Mouse (Mus musculus) ES-E14 (cell line): ENCODE data around the gene Ttc3.

ENCODE experiments used
- CHD2 ChIP-seq: IDR thresholded peaks from 2 replicates; pipeline ENCODE4 v1.6.1; 2014; ENCODE audit warnings: mild to moderate bottlenecking, low read depth, low read length, inconsistent platforms
- HCFC1 ChIP-seq: IDR thresholded peaks from 2 replicates; pipeline ENCODE4 v1.6.1; 2012; ENCODE audit warnings: low read length, inconsistent platforms, borderline replicate concordance; ENCODE audit not compliant: insufficient read depth
- MAFK ChIP-seq: IDR thresholded peaks from 2 replicates; pipeline ENCODE4 v1.6.1; 2014; ENCODE audit warnings: mild to moderate bottlenecking, low read depth, low read length, inconsistent platforms; ENCODE audit not compliant: insufficient read depth
- ZC3H11A ChIP-seq: IDR thresholded peaks from 2 replicates; pipeline ENCODE4 v1.6.1; 2012; ENCODE audit warnings: low read depth, mild to moderate bottlenecking, inconsistent platforms, low read length, borderline replicate concordance
- ZNF384 ChIP-seq: IDR thresholded peaks from 2 replicates; pipeline ENCODE4 v1.6.1; 2012; ENCODE audit warnings: low read depth, low read length, inconsistent platforms

GRCm38 (mm10) chr16:94489326-94489725 lies 118.9 kb downstream of the Ttc3 start:
- TF ChIP-seq ZNF384 = no peak
- TF ChIP-seq ZC3H11A = no peak
- no peak for TF ChIP-seq MAFK
- no peak for TF ChIP-seq CHD2
- TF ChIP-seq HCFC1 = no peak
